Mouse (Mus musculus) embryonic fibroblast, embryonic 13.5 days (primary cell): Measurements from ENCODE around the gene Scfd2.

Experiments
- CTCF ChIP-seq: IDR thresholded peaks from 2 replicates; pipeline ENCODE4 v1.5.1; 2011; ENCODE audit warnings: mild to moderate bottlenecking, control low read depth, low read length, moderate library complexity, borderline replicate concordance; ENCODE audit not compliant: insufficient read depth
- POLR2A ChIP-seq: IDR thresholded peaks from 2 replicates; pipeline ENCODE4 v1.6.1; 2011; ENCODE audit warnings: low read depth, mild to moderate bottlenecking, control low read depth, low read length, moderate library complexity

- TF ChIP-seq POLR2A (no peak), CTCF (no peak)
These were observed 329.8 kb downstream of the Scfd2 start for GRCm38 (mm10) chr5:74201570-74202357.
